Mouse (Mus musculus) liver, embryonic 14.5 days (tissue): ENCODE measurements around the gene Mcm5. TPM values are rescaled to one million over a fixed set of nuclear protein-coding genes. Genes with fewer than 3 reads are reported as not detected.

Experiments used
- ATAC-seq: fragments of 200-750 bp; cut with Nextera tagmentation; 2 replicates; pipeline ENCODE4 v1.8.0; 2017; ENCODE audit warnings: moderate number of reproducible peaks, mild to moderate bottlenecking, moderate library complexity; ENCODE audit not compliant: insufficient read depth
- DNase-seq, 3 experiments: peaks; one replicate each; pipeline ENCODE4 v3.0.0-alpha.2; 2012 to 2013; ENCODE audit warnings: low read depth in 3 of 3, low spot score in 3 of 3
- H3K27ac ChIP-seq: fragments of 300-500 bp; sonication (generic); 2 replicates; pipeline ENCODE4 v1.5.1; 2014; ENCODE audit warnings: moderate library complexity, mild to moderate bottlenecking, control low read depth, inconsistent platforms
- H3K27me3 ChIP-seq: fragments of 300-500 bp; sonication (generic); 2 replicates; pipeline ENCODE4 v1.6.1; 2014; ENCODE audit warnings: mild to moderate bottlenecking, low read length, moderate library complexity; ENCODE audit not compliant: control insufficient read depth, insufficient read depth
- H3K36me3 ChIP-seq: fragments of 300-500 bp; sonication (generic); replicated peaks from 2 replicates; pipeline ENCODE4 v1.6.1; 2014; ENCODE audit warnings: low read depth; ENCODE audit not compliant: control insufficient read depth, insufficient read depth
- H3K4me1 ChIP-seq, 2 experiments: fragments of 200-500 bp in 1 of 2; fragments of 300-500 bp in 1 of 2; sonication (generic) in 1 of 2; replicated peaks; 2 replicates each; pipeline ENCODE4 v1.6.1; 2012 to 2014; ENCODE audit warnings: antibody characterized with exemption in 1 of 2, inconsistent platforms in 1 of 2, low read length in 1 of 2; ENCODE audit not compliant: control insufficient read depth in 2 of 2, insufficient read depth in 2 of 2
- H3K4me2 ChIP-seq: fragments of 300-500 bp; sonication (generic); 2 replicates; pipeline ENCODE4 v1.6.1; 2014; ENCODE audit warnings: low read depth, mild to moderate bottlenecking, control low read depth, moderate library complexity
- H3K4me3 ChIP-seq, 2 experiments: fragments of 200-500 bp in 1 of 2; fragments of 300-500 bp in 1 of 2; sonication (generic) in 1 of 2; 2 replicates each; pipeline ENCODE4 v1.5.1; 2012 to 2014; ENCODE audit warnings: low read depth in 2 of 2, low read length in 2 of 2, mild to moderate bottlenecking in 2 of 2, control low read depth in 1 of 2, inconsistent platforms in 1 of 2, moderate library complexity in 1 of 2; ENCODE audit not compliant: insufficient read depth in 1 of 2
- H3K9ac ChIP-seq: fragments of 300-500 bp; sonication (generic); replicated peaks from 2 replicates; pipeline ENCODE4 v1.6.1; 2014; ENCODE audit warnings: mild to moderate bottlenecking, control low read depth, moderate library complexity
- H3K9me3 ChIP-seq: fragments of 300-500 bp; sonication (generic); 2 replicates; pipeline ENCODE4 v1.6.1; 2016; ENCODE audit warnings: low read length, mixed read lengths; ENCODE audit not compliant: control insufficient read depth
- CTCF ChIP-seq: IDR thresholded peaks from 2 replicates; pipeline ENCODE4 v1.5.1; 2016; ENCODE audit warnings: antibody characterized with exemption, low read depth, control low read depth
- EP300 ChIP-seq: IDR thresholded peaks from 2 replicates; pipeline ENCODE4 v1.6.1; 2016; ENCODE audit warnings: antibody characterized with exemption, low read depth
- WGBS: fragments of 180-500 bp; shearing (Covaris S2); extraction: QIAGEN DNeasy Blood & Tissue Kit; methylation state at CpG from one replicate; pipeline ENCODE4 v1.1.7; 2014; ENCODE audit not compliant: insufficient replicate concordance; 5-methylcytosine and 5-hydroxymethylcytosine counted together
- polyA plus RNA-seq, 2 experiments: library from polyadenylated mRNA; depleted of rRNA in 1 of 2; stranded (reverse) in 1 of 2; unstranded in 1 of 2; fragments of >200 nt; fragmentation: Nextera tagmentation in 1 of 2; extraction: Ambion mirVana in 1 of 2; gene quantifications; 2 replicates each; pipeline versions ENCODE4 v1.2.1 to v1.2.3; 2012 to 2014

Gene Mcm5
- polyA plus RNA-seq, 2 experiments: 126 to 145 TPM

DNA sequence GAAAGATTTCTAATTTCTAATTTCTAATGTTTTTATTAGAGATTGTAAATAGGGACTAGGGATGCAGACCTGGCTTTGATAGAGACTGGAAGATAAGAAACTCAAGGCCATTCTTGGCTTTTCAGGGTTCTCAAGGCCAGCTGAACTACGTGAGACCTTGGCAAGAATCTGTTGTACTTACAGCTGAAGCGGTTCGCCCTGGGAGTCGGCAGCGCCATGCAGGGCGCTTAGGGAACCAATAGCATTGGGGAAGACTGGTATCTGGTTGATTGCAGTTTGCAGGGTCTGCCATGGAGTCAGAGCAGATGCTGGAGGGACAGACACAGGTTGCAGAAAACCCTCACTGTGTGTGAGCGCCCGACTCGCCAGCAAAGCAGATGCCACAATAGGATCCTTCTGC, 30.5 kb upstream of the Mcm5 start:
- 87% methylated on average over 9 of the region's 9 CpGs for WGBS
- no peak for ATAC-seq
- TF ChIP-seq EP300 (no peak), CTCF (no peak)

GRCm38 (mm10) chr8:75081364-75082040, 27.9 kb upstream of the Mcm5 start:
- DNase-seq: no peak
- Histone ChIP-seq H3K27me3 (no peaks in the 10 kb centered on the region), H3K27ac (no peak overlapping the region), H3K9me3 (no peaks in the 10 kb centered on the region), H3K9ac (no peak overlapping the region), H3K4me2 (no peak overlapping the region), H3K4me1 (peaks cover 34 to 46% of the 10 kb centered on the region in 2 experiments), H3K36me3 (no peaks in the 10 kb centered on the region), H3K4me3 (no peak overlapping the region)
- TF ChIP-seq CTCF (no peak), EP300 (no peak)
- WGBS: 54% methylated on average over 9 of the region's 9 CpGs
- ATAC-seq: no peak

More for the DNA sequence above, 30.5 kb upstream of the Mcm5 start:
- Histone ChIP-seq H3K4me3 (no peak overlapping the region), H3K27ac (no peak overlapping the region), H3K27me3 (no peaks in the 10 kb centered on the region), H3K9me3 (no peaks in the 10 kb centered on the region), H3K9ac (no peak overlapping the region), H3K36me3 (no peaks in the 10 kb centered on the region), H3K4me2 (no peak overlapping the region), H3K4me1 (peaks cover 19 to 27% of the 10 kb centered on the region in 2 experiments)
- DNase-seq: no peak

DNA sequence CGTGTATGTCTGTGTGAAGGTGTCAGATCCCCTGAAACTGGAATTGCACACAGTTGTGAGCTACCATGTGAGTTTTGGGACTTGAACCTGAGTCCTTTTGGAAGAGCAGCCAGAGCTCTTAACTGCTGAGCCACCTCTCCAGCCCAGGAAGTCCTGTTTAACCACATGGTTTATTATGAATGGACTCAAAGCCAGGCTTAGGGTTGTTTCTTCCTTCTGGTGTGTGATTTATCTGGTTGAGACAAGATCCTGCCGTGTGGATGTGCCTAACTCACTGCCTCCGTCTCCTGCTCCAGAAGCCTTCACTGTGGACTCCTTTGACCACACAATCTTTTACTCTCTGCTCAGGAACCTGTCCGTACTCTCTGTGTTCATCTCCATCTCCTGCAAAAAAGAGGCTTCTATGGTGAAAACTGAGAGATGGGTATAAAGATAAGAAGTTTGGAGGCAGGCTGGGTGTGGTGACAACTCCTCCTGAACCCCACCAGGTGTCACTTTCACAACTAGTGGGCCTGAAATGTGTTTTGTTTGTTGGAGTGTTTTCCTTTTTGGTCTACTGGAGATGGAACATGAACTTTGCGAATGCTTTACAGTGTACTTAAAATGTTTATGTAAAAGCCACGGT, 27.1 kb upstream of the Mcm5 start:
- Histone ChIP-seq H3K4me2 (peak overlapping the region; percentile 79; the same call in 1 of the 2 replicates), H3K36me3 (no peaks in the 10 kb centered on the region), H3K4me3 (no peak overlapping the region), H3K9ac (no peak overlapping the region), H3K27ac (peak overlapping the region; percentile 7; the same call in 1 of the 2 replicates), H3K9me3 (no peaks in the 10 kb centered on the region), H3K27me3 (no peaks in the 10 kb centered on the region), H3K4me1 (peaks cover 34 to 47% of the 10 kb centered on the region in 2 experiments)
- TF ChIP-seq CTCF (peak; percentile 10; the same call in 1 of the 2 replicates), EP300 (no peak)
- DNase-seq: no peak
- WGBS: 46% methylated on average over 6 of the region's 6 CpGs
- no peak for ATAC-seq

DNA sequence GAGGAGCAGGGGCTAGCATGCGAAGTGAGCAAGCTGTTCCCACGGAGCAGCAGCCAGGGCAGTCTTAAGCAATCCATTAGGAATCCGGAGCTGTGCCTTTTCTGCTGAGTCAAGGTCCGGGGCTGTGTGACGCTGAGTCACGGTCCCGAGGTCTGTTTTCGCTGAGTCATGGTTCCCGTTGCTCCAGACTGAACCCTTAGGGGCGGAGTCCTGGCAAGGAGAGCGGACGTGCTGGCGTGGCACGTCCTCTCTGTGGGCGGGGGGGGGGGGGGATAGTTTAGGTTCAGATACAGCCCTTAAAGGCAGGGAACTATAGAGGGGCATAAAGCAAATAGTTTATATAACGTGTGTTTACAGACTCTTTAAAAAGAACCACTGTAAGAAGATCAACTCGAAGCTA, 25.5 kb upstream of the Mcm5 start:
- Histone ChIP-seq H3K36me3 (no peaks in the 10 kb centered on the region), H3K27me3 (no peaks in the 10 kb centered on the region), H3K9me3 (no peaks in the 10 kb centered on the region), H3K9ac (peak overlapping the region; percentile 81), H3K4me1 (peaks cover 34 to 46% of the 10 kb centered on the region in 2 experiments), H3K4me2 (peak overlapping the region; percentile 79), H3K4me3 (peak overlapping the region; percentile 52 to 64), H3K27ac (peak overlapping the region; percentile 90)
- ATAC-seq (peak; percentile 93), DNase-seq (peak; percentile 96 to 98 (median 96))
- WGBS: 4% methylated on average over 15 of the region's 17 CpGs
- TF ChIP-seq CTCF (no peak), EP300 (peak; percentile 84)

DNA sequence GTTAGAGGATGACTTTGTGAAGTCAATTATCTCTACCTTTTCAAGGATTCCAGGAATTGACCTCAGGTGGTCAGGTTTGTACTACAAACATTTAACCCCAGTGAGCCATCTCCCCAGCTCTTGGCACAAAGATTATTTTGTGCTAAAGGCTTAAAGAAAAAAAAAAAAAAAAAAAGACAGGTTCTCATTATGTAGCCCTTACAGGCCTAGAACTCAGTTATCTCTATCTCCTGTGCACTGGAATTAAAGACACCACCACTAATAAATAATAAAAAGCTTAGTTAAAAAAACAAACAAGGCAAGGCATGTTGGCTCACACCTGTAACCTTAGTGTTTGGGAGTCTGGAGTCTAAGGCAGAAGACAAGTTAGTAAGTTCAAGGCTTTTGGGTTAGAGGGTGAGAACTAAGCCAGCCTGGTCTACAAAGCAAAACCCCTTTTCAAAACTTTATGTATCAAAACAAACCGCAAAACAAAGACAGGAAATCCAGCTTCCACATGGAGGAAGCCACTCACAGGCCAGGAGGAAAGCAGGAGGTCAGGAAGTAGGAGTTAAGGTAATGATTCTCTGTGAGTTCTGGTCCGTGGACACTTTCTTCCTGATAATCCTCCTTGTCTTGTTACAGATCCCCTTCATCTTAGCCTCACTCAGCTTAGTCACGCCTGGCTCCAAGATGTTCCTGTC, 24.8 kb upstream of the Mcm5 start:
- Histone ChIP-seq H3K4me1 (peaks cover 35 to 52% of the 10 kb centered on the region in 2 experiments), H3K27me3 (no peaks in the 10 kb centered on the region), H3K27ac (peak overlapping the region; percentile 64), H3K4me3 (no peak overlapping the region), H3K4me2 (peak overlapping the region; percentile 79), H3K9me3 (no peaks in the 10 kb centered on the region), H3K36me3 (no peaks in the 10 kb centered on the region), H3K9ac (peak overlapping the region; percentile 46)
- ATAC-seq (no peak), DNase-seq (no peak)
- 43% methylated on average over 3 of the region's 3 CpGs for WGBS
- no peak for TF ChIP-seq CTCF
- no peak for TF ChIP-seq EP300
